Mouse (Mus musculus): Measurements from ENCODE around the gene Ccer2.

GRCm38 (mm10) chr7:28775129-28775528, 19.2 kb downstream of the Ccer2 start:
- no peak for TF ChIP-seq CTCF (IDR thresholded peaks at IDR 0.05; ENCODE audit: control insufficient read depth, insufficient read depth, insufficient read length)
- no peak for TF ChIP-seq MYOG (IDR thresholded peaks at IDR 0.05; ENCODE audit: control insufficient read depth, extremely low read depth, insufficient read length)
- no peak for TF ChIP-seq MYOD1 (IDR thresholded peaks at IDR 0.05; ENCODE audit: control insufficient read depth, insufficient read length, low read depth)
- TF ChIP-seq MAX (IDR thresholded peaks at IDR 0.05): no peak
- TF ChIP-seq USF1 (IDR thresholded peaks at IDR 0.05; ENCODE audit: low read depth): no peak
